Mouse (Mus musculus): ENCODE measurements around the gene Osbpl6. TPM values are rescaled to one million over a fixed set of nuclear protein-coding genes. Genes with fewer than 3 reads are reported as not detected.
A peak's percentile ranks its signal among the peaks of the same experiment; 100 is the strongest.
"Not testable (repeated sequence)": the region's sequence is repeated elsewhere in the genome, so short reads cannot be mapped to it uniquely, and the experiment has no call there.

The Osbpl6 gene
- total RNA-seq, 2 experiments from 2014 or later = 11.2 to 13.0 TPM

GRCm38 (mm10) chr2:76621724-76622123 lies 215.4 kb downstream of the Osbpl6 start:
- no peak for DNase-seq
- intact Hi-C loops (cut with DNase I) = no loop called here

GRCm38 (mm10) chr2:76622316-76622715 lies 216.0 kb downstream of the Osbpl6 start:
- DNase-seq; intact Hi-C loops (cut with DNase I): not testable (repeated sequence)

- intact Hi-C loops (cut with DNase I) = no loop called here
- DNase-seq = no peak
Measured at GRCm38 (mm10) chr2:76630293-76630692, 224.0 kb downstream of the Osbpl6 start.

GRCm38 (mm10) chr2:76631600-76631999 lies 225.3 kb downstream of the Osbpl6 start:
- intact Hi-C loops (cut with DNase I) = no loop called here
- DNase-seq = no peak

GRCm38 (mm10) chr2:76639637-76640036 lies 233.3 kb downstream of the Osbpl6 start:
- intact Hi-C loops (cut with DNase I) = no loop called here
- DNase-seq = no peak

- intact Hi-C loops (cut with DNase I) = no loop called here
- no peak for DNase-seq
Measured at GRCm38 (mm10) chr2:76643801-76644200, 237.5 kb downstream of the Osbpl6 start.

GRCm38 (mm10) chr2:76647441-76647869 lies 241.1 kb downstream of the Osbpl6 start:
- no peak for DNase-seq
- intact Hi-C loops (cut with DNase I) = no loop called here

GRCm38 (mm10) chr2:76647883-76648570 lies 241.7 kb downstream of the Osbpl6 start, which contains the start of the genes Prkra and Pjvk:
Prkra (minus strand) TSS chr2:76648015.
Pjvk (plus strand) TSS chr2:76648476.
- DNase-seq = peak; percentile 98 to 99
- intact Hi-C loops (cut with DNase I) = loop anchor here (1.0 kb wide), 1 partner anchor 25 kb away; the partner anchor contains the start of gene Fkbp7

GRCm38 (mm10) chr2:76648666-76649141 lies 242.4 kb downstream of the Osbpl6 start:
- intact Hi-C loops (cut with DNase I) = loop anchor here (1.0 kb wide), 1 partner anchor 25 kb away; the partner anchor contains the start of gene Fkbp7
- DNase-seq = no peak

Small RNA genes within 50 kb of the gene (microRNA-seq; reads per million reads assigned to microRNA genes)
- 0 reads per million in 2 experiments for gene Gm23164 (ENCODE audit: borderline number of aligned reads in 2 of 2)

Other genes with a start within 250 kb of the Osbpl6 start
- gene Pde11a, start 67.7 kb upstream of the Osbpl6 start, total RNA-seq (2021) = under 1 TPM; 0.42 to 0.76 TPM
- not detected for gene Cyct, start 46.1 kb upstream of the Osbpl6 start, total RNA-seq (2021)
- gene Rbm45, start 36.5 kb upstream of the Osbpl6 start, total RNA-seq (2021) = 10 to 100 TPM; 21.0 to 21.3 TPM
- 10 to 100 TPM; 11.9 to 14.9 TPM for gene Prkra, start 241.5 kb downstream of the Osbpl6 start, total RNA-seq (2021)
- gene Pjvk, start 242.0 kb downstream of the Osbpl6 start, total RNA-seq (2021) = not detected